Mouse (Mus musculus) heart, postnatal 0 days (tissue): ENCODE data around the gene Top2a. TPM values are rescaled to one million over a fixed set of nuclear protein-coding genes. Genes with fewer than 3 reads are reported as not detected.
A peak's percentile ranks its signal among the peaks of the same experiment; 100 is the strongest.

ENCODE experiments used
- ATAC-seq: fragments of 200-750 bp; cut with Nextera tagmentation; 2 replicates; pipeline ENCODE4 v1.8.0; 2017; ENCODE audit warnings: low read depth, moderate number of reproducible peaks, moderate library complexity; ENCODE audit not compliant: insufficient read depth
- DNase-seq: peaks from one replicate; pipeline ENCODE4 v3.0.0-alpha.2; 2016; ENCODE audit warnings: low spot score
- H3K27ac ChIP-seq: fragments of 300-500 bp; sonication (generic); 2 replicates; pipeline ENCODE4 v1.5.1; 2014; ENCODE audit warnings: low read depth, mild to moderate bottlenecking
- H3K27me3 ChIP-seq: fragments of 300-500 bp; sonication (generic); 2 replicates; pipeline ENCODE4 v1.6.1; 2014; ENCODE audit warnings: low read length, mixed read lengths; ENCODE audit not compliant: control insufficient read depth, insufficient read depth
- H3K36me3 ChIP-seq: fragments of 300-500 bp; sonication (generic); replicated peaks from 2 replicates; pipeline ENCODE4 v1.6.1; 2014; ENCODE audit warnings: low read length, mixed read lengths; ENCODE audit not compliant: control insufficient read depth, insufficient read depth
- H3K4me1 ChIP-seq: fragments of 300-500 bp; sonication (generic); 2 replicates; pipeline ENCODE4 v1.6.1; 2014; ENCODE audit warnings: antibody characterized with exemption; ENCODE audit not compliant: control insufficient read depth, insufficient read depth
- H3K4me2 ChIP-seq: fragments of 300-500 bp; sonication (generic); 2 replicates; pipeline ENCODE4 v1.6.1; 2014; ENCODE audit warnings: low read depth, mild to moderate bottlenecking, low read length, moderate library complexity
- H3K4me3 ChIP-seq: fragments of 300-500 bp; sonication (generic); 2 replicates; pipeline ENCODE4 v1.5.1; 2014; ENCODE audit warnings: low read depth, low read length
- H3K9ac ChIP-seq: fragments of 300-500 bp; sonication (generic); replicated peaks from 2 replicates; pipeline ENCODE4 v1.6.1; 2014; ENCODE audit warnings: low read depth, low read length, mixed read lengths
- H3K9me3 ChIP-seq: fragments of 300-500 bp; sonication (generic); replicated peaks from 2 replicates; pipeline ENCODE4 v1.6.1; 2016; ENCODE audit warnings: low read length; ENCODE audit not compliant: control insufficient read depth
- CTCF ChIP-seq: IDR thresholded peaks from 2 replicates; pipeline ENCODE4 v1.5.1; 2016; ENCODE audit warnings: antibody characterized with exemption, control low read depth, low read depth
- EP300 ChIP-seq: IDR thresholded peaks from 2 replicates; pipeline ENCODE4 v1.6.1; 2016; ENCODE audit warnings: antibody characterized with exemption, low read depth
- WGBS: fragments of 180-500 bp; shearing (Covaris S2); extraction: QIAGEN DNeasy Blood & Tissue Kit; methylation state at CpG from one replicate; pipeline ENCODE4 v1.1.7; 2014; 5-methylcytosine and 5-hydroxymethylcytosine counted together
- polyA plus RNA-seq: library from polyadenylated mRNA; unstranded; fragments of >200 nt; fragmentation: Nextera tagmentation; extraction: Ambion mirVana; gene quantifications from 2 replicates; pipeline ENCODE4 v1.2.1, GENCODE M21; 2015
- total RNA-seq: library from RNA; depleted of rRNA; stranded (reverse); fragments of >200 nt; gene quantifications from 2 replicates; pipeline ENCODE4 v1.2.3, GENCODE M21; 2014; ENCODE audit warnings: low replicate concordance

The Top2a gene
- total and polyA plus RNA-seq, 2 experiments from 2014 or later: 38.2 to 52.9 TPM

GRCm38 (mm10) chr11:99065979-99066378 is 42.0 kb upstream of the Top2a start:
- H3K9ac ChIP-seq: no peak overlapping the region
- DNase-seq (peak; percentile 93), ATAC-seq (peak; percentile 76)
- no peak overlapping the region for H3K4me3 ChIP-seq
- H3K27ac ChIP-seq: peak overlapping the region; percentile 44
- H3K4me2 ChIP-seq: 0 out of 2 replicates have a peak overlapping the region, but pooled peaks have one; percentile 1
- no peaks in the 10 kb centered on the region for H3K36me3 ChIP-seq
- 0 out of 2 replicates have a peak, but pooled peaks cover 6% of the 10 kb centered on the region for H3K4me1 ChIP-seq
- TF ChIP-seq EP300 (no peak; the same call in 1 of the 2 replicates), CTCF (peak; percentile 100)
- 4% methylated on average over 2 of the region's 2 CpGs for WGBS
- H3K9me3 ChIP-seq: no peaks in the 10 kb centered on the region
- H3K27me3 ChIP-seq: no peaks in the 10 kb centered on the region

GRCm38 (mm10) chr11:99065353-99065752 is 41.4 kb upstream of the Top2a start:
- DNase-seq: no peak
- ATAC-seq: peak; percentile 9; the same call in 1 of the 2 replicates
- Histone ChIP-seq H3K27me3 (no peaks in the 10 kb centered on the region), H3K36me3 (no peaks in the 10 kb centered on the region), H3K9me3 (no peaks in the 10 kb centered on the region), H3K4me2 (0 out of 2 replicates have a peak overlapping the region, but pooled peaks have one; percentile 1), H3K9ac (no peak overlapping the region), H3K4me3 (no peak overlapping the region), H3K4me1 (0 out of 2 replicates have a peak, but pooled peaks cover 6% of the 10 kb centered on the region), H3K27ac (peak overlapping the region; percentile 44)
- TF ChIP-seq EP300 (no peak), CTCF (peak; percentile 17; the same call in 1 of the 2 replicates)
- WGBS: 69% methylated on average over 3 of the region's 3 CpGs

GRCm38 (mm10) chr11:99063406-99064131 is 39.6 kb upstream of the Top2a start:
- Histone ChIP-seq H3K4me2 (no peak overlapping the region), H3K9ac (no peak overlapping the region), H3K9me3 (peaks cover 9% of the 10 kb centered on the region; the same call in 1 of the 2 replicates), H3K4me1 (0 out of 2 replicates have a peak, but pooled peaks cover 6% of the 10 kb centered on the region), H3K27me3 (no peaks in the 10 kb centered on the region), H3K4me3 (no peak overlapping the region), H3K36me3 (no peaks in the 10 kb centered on the region), H3K27ac (no peak overlapping the region)
- ATAC-seq: no peak
- no peak for DNase-seq
- WGBS: 62% methylated on average over 8 of the region's 8 CpGs
- TF ChIP-seq CTCF (no peak), EP300 (no peak)

- no peak overlapping the region for H3K27ac ChIP-seq
- no peak overlapping the region for H3K9ac ChIP-seq
- H3K4me1 ChIP-seq: 0 out of 2 replicates have a peak, but pooled peaks cover 6% of the 10 kb centered on the region
- DNase-seq (no peak), ATAC-seq (no peak)
- no peak overlapping the region for H3K4me3 ChIP-seq
- no peaks in the 10 kb centered on the region for H3K27me3 ChIP-seq
- 94% methylated on average over 7 of the region's 7 CpGs for WGBS
- no peak overlapping the region for H3K4me2 ChIP-seq
- peaks cover 9% of the 10 kb centered on the region; the same call in 1 of the 2 replicates for H3K9me3 ChIP-seq
- H3K36me3 ChIP-seq: no peaks in the 10 kb centered on the region
- TF ChIP-seq EP300 (no peak), CTCF (no peak)
Observed at GRCm38 (mm10) chr11:99062661-99063060, 38.7 kb upstream of the Top2a start.

GRCm38 (mm10) chr11:99060435-99060834 is 36.4 kb upstream of the Top2a start:
- TF ChIP-seq EP300 (no peak), CTCF (no peak)
- DNase-seq (no peak), ATAC-seq (no peak)
- peaks cover 2% of the 10 kb centered on the region; the same call in 1 of the 2 replicates for H3K4me1 ChIP-seq
- H3K9me3 ChIP-seq: peaks cover 9% of the 10 kb centered on the region; the same call in 1 of the 2 replicates
- H3K4me3 ChIP-seq: no peak overlapping the region
- 76% methylated on average over 3 of the region's 3 CpGs for WGBS
- no peak overlapping the region for H3K4me2 ChIP-seq
- no peaks in the 10 kb centered on the region for H3K27me3 ChIP-seq
- H3K36me3 ChIP-seq: no peaks in the 10 kb centered on the region
- no peak overlapping the region for H3K9ac ChIP-seq
- no peak overlapping the region for H3K27ac ChIP-seq
